Mouse (Mus musculus): Measurements from ENCODE around the gene Slc34a2. TPM values are rescaled to one million over a fixed set of nuclear protein-coding genes. Genes with fewer than 3 reads are reported as not detected.
A peak's percentile ranks its signal among the peaks of the same experiment; 100 is the strongest.

Gene Slc34a2
- polyA plus RNA-seq, 1 experiment from 2014 or later, result 0.09 TPM

DNA sequence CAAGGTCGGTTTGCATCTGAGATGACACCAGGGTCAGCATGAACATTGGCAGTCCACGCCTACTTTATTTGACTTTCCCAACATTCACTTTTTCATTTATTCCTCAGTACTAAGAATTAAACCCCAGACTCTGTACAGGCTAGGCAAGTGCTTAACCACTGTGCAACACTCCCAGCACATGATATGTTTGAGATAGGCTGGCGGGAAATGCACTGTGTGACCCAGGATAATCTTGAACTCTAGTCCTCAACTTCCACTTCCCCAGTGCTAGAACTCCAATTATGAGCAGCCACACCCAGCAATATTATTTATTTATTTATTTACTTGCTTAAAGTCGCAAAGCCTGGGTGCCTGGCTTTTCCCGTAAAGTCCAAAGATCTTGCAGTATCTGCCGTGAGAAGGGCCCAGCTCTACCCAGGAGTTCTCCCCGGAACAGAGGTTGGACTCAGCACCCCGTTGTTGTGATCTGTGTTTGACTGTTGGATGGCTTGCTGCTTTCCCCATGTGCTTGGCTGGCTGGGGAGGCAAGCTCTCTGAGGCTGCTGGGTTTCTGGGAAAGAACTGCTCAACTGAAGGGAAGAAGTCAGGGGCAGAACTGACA lies 5.0 kb downstream of the Slc34a2 start:
- H3K27me3 ChIP-seq (replicated peaks), result peaks cover 2% of the 10 kb centered on the region; the same call in 1 of the 2 replicates
- H3K9me3 ChIP-seq, result no peaks in the 10 kb centered on the region
- ATAC-seq (replicated peaks), result no peak
- H3K36me3 ChIP-seq (replicated peaks), result no peaks in the 10 kb centered on the region
- no peak overlapping the region for H3K4me3 ChIP-seq
- no peak overlapping the region for H3K4me2 ChIP-seq
- H3K27ac ChIP-seq, result no peak overlapping the region
- peaks cover 4% of the 10 kb centered on the region; the same call in 1 of the 2 replicates for H3K4me1 ChIP-seq
- no peak overlapping the region for H3K9ac ChIP-seq
- 89% methylated on average over 8 of the region's 8 CpGs for WGBS

DNA sequence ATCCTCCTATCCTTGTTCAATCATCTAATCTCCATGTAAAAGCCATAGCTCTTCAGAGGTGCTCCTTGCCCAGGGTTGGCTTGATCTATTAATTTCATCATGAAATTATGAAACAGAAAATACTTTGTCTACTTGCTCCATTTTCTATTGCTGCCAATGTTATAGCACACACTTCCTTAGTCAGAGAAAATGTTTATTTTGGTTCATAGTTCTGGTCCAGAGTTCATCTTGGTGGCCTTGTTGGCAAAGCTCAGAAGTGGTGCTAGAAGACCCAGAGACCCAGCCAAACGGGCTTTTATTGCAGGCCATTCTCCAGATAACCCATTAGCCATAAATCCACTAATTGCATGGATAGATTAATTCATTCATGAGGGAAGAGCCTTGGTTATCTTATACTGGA lies 5.8 kb downstream of the Slc34a2 start:
- no peaks in the 10 kb centered on the region for H3K36me3 ChIP-seq (replicated peaks)
- 66% methylated on average over 1 of the region's 1 CpGs for WGBS
- no peak overlapping the region for H3K4me3 ChIP-seq
- H3K9me3 ChIP-seq, result no peaks in the 10 kb centered on the region
- no peak overlapping the region for H3K4me2 ChIP-seq
- ATAC-seq (replicated peaks), result no peak
- peaks cover 8% of the 10 kb centered on the region; the same call in 1 of the 2 replicates for H3K27me3 ChIP-seq (replicated peaks)
- no peak overlapping the region for H3K27ac ChIP-seq
- H3K9ac ChIP-seq, result no peak overlapping the region
- peaks cover 4% of the 10 kb centered on the region; the same call in 1 of the 2 replicates for H3K4me1 ChIP-seq

DNA sequence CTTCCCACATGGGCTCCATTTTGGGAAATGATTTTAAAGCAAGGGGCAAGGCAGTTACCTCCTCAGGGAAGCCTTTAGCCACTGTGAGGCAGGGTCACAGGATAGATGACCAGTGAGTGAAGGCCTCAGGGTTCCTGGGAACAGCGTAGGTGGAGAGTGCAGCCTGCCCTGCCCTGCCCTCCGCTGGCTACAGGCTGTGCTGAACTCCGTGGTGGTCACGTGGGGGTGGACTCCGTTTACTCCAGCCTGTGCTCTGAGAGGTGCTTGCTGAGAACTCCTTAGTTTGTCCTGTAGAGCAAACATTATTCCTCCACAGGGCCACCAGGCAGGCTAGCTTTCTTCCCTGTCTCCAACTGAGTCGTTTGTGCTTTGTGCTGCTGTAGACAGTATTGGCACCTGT lies 10.1 kb downstream of the Slc34a2 start:
- 14% methylated on average over 6 of the region's 6 CpGs for WGBS
- Histone ChIP-seq H3K4me1 (peaks cover 7% of the 10 kb centered on the region), H3K27me3 (replicated peaks) (peaks cover 17% of the 10 kb centered on the region; the same call in 1 of the 2 replicates), H3K36me3 (replicated peaks) (no peaks in the 10 kb centered on the region), H3K4me3 (no peak overlapping the region), H3K9me3 (no peaks in the 10 kb centered on the region), H3K27ac (no peak overlapping the region), H3K4me2 (no peak overlapping the region), H3K9ac (no peak overlapping the region)
- ATAC-seq (replicated peaks), result 0 out of 2 replicates have a peak, but pooled peaks have one; percentile 54

DNA sequence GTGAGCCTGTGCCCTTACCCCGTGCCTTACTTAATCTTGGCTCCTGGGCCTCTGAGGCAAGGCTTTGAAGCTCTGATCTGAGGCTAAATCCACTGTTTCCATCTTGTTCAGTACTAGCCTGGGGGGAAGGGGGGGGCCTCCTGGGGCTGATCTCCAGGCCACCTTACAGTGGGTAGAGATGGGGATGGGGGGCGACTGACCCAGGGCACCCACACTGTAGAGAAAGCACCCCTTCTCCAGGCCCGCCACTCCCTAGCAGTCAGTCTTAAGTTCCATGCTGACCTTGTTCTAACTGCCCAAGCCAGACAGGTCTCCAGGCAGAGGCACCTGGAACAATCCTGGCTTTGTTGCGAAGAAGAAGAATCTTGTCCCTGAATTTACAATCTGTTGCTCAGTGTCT lies 10.7 kb downstream of the Slc34a2 start:
- H3K36me3 ChIP-seq (replicated peaks), result no peaks in the 10 kb centered on the region
- peaks cover 17% of the 10 kb centered on the region; the same call in 1 of the 2 replicates for H3K27me3 ChIP-seq (replicated peaks)
- WGBS, result 35% methylated on average over 4 of the region's 4 CpGs
- H3K4me1 ChIP-seq, result peaks cover 7% of the 10 kb centered on the region
- H3K9ac ChIP-seq, result 0 out of 2 replicates have a peak overlapping the region, but pooled peaks have one; percentile 49
- no peak overlapping the region for H3K27ac ChIP-seq
- peak overlapping the region; percentile 39 for H3K4me3 ChIP-seq
- H3K4me2 ChIP-seq, result peak overlapping the region; percentile 89
- H3K9me3 ChIP-seq, result no peaks in the 10 kb centered on the region
- peak; percentile 71 for ATAC-seq (replicated peaks)

DNA sequence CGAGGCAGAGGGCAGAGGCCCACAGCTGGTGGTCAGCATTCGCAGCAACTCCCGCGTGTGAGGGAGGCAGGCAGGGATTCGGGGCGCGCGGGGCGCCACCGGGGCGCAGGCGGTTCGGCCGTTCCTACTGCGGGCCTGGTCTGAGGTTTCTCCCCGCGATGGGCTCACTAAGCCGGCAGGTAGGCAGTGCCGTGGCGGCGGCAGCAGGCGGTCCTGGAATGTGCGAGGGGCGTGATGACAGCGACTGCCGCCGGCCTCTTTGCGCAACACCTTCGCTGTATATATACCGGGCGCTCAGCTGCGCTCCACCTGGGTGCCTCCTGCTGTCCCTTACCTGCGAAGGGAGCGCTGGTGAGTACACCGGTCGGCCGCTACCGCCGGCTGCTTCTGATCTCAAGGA lies 11.2 kb downstream of the Slc34a2 start:
- Histone ChIP-seq H3K27me3 (replicated peaks) (peaks cover 17% of the 10 kb centered on the region; the same call in 1 of the 2 replicates), H3K9ac (peak overlapping the region; percentile 49), H3K27ac (no peak overlapping the region), H3K9me3 (no peaks in the 10 kb centered on the region), H3K4me1 (peaks cover 7% of the 10 kb centered on the region), H3K4me2 (peak overlapping the region; percentile 89), H3K4me3 (peak overlapping the region; percentile 39), H3K36me3 (replicated peaks) (no peaks in the 10 kb centered on the region)
- peak; percentile 85 for ATAC-seq (replicated peaks)
- under 1% methylated on average over 39 of the region's 39 CpGs for WGBS

DNA sequence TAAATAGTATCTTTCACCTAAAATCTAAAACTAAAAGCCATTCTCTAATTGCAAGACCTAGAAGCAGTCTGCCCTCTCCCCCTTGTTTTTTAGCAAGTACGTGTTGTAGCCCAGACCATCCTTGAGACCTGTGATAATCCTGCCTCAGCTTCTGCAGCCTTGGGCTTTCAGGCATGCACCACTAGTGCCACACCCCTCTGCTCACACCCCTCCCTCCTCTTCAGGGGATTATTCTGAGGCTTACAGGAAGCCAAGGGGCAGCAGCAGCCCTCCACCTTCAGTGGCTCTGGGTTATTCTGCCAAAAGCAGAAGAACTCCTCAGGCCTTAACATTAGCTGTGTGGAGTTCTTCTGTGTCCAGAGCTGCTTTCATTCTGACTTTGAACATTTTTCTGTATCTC lies 13.1 kb downstream of the Slc34a2 start:
- no peak overlapping the region for H3K27ac ChIP-seq
- no peak overlapping the region for H3K4me3 ChIP-seq
- H3K9ac ChIP-seq, result no peak overlapping the region
- WGBS, result 35% methylated on average over 1 of the region's 1 CpGs
- no peaks in the 10 kb centered on the region for H3K9me3 ChIP-seq
- no peaks in the 10 kb centered on the region for H3K36me3 ChIP-seq (replicated peaks)
- H3K4me1 ChIP-seq, result peaks cover 7% of the 10 kb centered on the region
- ATAC-seq (replicated peaks), result no peak
- peaks cover 17% of the 10 kb centered on the region; the same call in 1 of the 2 replicates for H3K27me3 ChIP-seq (replicated peaks)
- H3K4me2 ChIP-seq, result no peak overlapping the region

DNA sequence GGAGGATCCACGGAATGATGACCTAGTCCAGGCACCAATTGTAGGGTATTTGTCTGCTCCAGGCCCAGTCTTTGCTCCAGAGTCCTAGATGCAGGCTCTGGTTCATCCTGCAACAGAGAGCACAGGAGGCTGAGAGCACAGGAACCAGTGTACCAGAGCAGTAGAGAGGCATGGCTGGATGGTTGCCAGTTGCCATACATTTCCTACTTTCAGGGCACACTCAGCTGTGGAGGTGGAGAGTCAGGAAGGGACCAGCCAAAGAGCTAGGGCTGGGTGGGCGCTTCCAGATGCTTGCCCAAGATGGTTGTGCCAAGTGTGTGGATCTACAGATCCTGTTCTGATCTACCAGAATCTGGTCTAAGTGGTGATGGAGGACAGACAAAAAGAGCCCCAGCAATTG lies 15.4 kb downstream of the Slc34a2 start:
- Histone ChIP-seq H3K9ac (no peak overlapping the region), H3K9me3 (no peaks in the 10 kb centered on the region), H3K4me2 (no peak overlapping the region), H3K27ac (no peak overlapping the region), H3K27me3 (replicated peaks) (0 out of 2 replicates have a peak, but pooled peaks cover 11% of the 10 kb centered on the region), H3K4me1 (peaks cover 7% of the 10 kb centered on the region), H3K4me3 (no peak overlapping the region), H3K36me3 (replicated peaks) (no peaks in the 10 kb centered on the region)
- WGBS, result 89% methylated on average over 2 of the region's 2 CpGs
- no peak for ATAC-seq (replicated peaks)

DNA sequence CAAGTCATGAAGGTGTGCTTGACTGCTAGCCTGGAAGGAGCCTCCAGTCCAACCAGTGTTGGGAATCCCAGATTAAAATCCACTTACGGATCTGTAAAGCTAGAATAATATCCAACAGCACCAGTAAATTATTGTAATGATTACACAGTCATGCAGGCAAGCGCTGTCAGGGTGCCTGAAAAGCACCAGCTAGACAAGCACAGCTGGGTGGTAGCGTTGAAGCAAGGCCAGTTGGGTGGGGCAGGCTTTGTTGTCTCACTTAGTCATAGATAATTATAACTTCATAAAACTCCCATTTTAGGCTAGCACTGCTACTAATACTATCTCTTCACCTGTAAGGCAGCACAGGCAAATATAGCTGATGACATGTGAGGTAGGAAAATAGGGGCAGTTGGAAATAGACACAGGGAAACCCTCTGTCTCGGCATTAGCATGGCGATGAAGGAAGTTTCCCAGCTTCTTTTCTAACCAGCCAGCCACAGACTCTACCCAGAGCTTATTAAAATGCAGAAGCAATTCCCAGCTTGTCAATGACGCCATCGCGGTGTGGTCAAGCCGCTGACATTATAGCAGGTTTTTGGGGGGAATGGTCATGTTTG lies 23.8 kb downstream of the Slc34a2 start:
- no peak overlapping the region for H3K4me3 ChIP-seq
- H3K9ac ChIP-seq, result no peak overlapping the region
- no peaks in the 10 kb centered on the region for H3K36me3 ChIP-seq (replicated peaks)
- no peak overlapping the region for H3K27ac ChIP-seq
- ATAC-seq (replicated peaks), result no peak
- H3K4me2 ChIP-seq, result no peak overlapping the region
- no peaks in the 10 kb centered on the region for H3K27me3 ChIP-seq (replicated peaks)
- H3K4me1 ChIP-seq, result no peaks in the 10 kb centered on the region
- WGBS, result 94% methylated on average over 9 of the region's 9 CpGs
- H3K9me3 ChIP-seq, result no peaks in the 10 kb centered on the region

DNA sequence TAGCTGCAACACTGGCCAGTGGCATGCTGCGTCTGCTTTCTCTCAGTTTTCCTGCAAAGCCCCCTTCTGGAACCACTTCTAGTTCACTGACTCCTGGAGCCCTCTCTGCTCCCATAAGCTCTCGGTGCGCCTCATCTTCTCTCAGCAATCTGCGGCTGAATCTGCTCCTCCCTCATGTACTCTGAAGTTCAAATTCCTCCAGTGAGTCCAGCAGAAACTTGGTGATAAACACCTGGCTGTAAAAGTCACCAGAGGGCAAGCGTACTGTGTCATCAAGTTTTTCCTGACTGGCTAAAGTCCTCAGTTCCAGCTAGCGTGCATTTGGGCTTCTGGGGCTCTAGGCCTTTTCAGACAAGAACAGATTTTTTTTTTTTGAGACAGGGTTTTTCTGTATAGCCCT lies 36.7 kb downstream of the Slc34a2 start:
- 81% methylated on average over 6 of the region's 6 CpGs for WGBS
- no peak overlapping the region for H3K4me3 ChIP-seq
- no peaks in the 10 kb centered on the region for H3K36me3 ChIP-seq (replicated peaks)
- no peak overlapping the region for H3K9ac ChIP-seq
- no peaks in the 10 kb centered on the region for H3K27me3 ChIP-seq (replicated peaks)
- no peak for ATAC-seq (replicated peaks)
- no peak overlapping the region for H3K27ac ChIP-seq
- no peaks in the 10 kb centered on the region for H3K4me1 ChIP-seq
- no peak overlapping the region for H3K4me2 ChIP-seq
- no peaks in the 10 kb centered on the region for H3K9me3 ChIP-seq

DNA sequence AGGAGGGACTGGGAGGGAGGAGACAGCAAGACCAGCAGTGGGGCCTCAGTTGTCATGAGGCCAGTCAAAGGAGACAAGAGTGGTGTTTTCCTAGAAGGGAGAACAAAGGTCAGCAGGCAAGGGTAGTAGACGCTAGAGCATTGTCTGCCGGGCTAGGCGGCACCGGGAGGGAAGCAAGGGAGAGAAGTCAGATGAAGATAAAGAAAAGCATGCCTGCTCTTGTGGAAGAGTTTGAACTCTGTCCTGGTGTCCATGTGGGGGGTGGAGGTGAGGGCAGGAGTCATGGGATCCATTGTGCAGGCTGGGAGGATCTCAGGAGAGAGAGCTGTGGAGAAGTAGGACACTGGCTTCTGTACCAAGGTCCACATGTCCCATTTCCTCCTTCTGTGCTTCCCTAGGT lies 40.6 kb downstream of the Slc34a2 start:
- no peak overlapping the region for H3K27ac ChIP-seq
- H3K9ac ChIP-seq, result no peak overlapping the region
- H3K4me1 ChIP-seq, result no peaks in the 10 kb centered on the region
- H3K36me3 ChIP-seq (replicated peaks), result no peaks in the 10 kb centered on the region
- 67% methylated on average over 4 of the region's 4 CpGs for WGBS
- H3K27me3 ChIP-seq (replicated peaks), result no peaks in the 10 kb centered on the region
- H3K4me3 ChIP-seq, result no peak overlapping the region
- H3K4me2 ChIP-seq, result no peak overlapping the region
- no peak for ATAC-seq (replicated peaks)
- no peaks in the 10 kb centered on the region for H3K9me3 ChIP-seq

DNA sequence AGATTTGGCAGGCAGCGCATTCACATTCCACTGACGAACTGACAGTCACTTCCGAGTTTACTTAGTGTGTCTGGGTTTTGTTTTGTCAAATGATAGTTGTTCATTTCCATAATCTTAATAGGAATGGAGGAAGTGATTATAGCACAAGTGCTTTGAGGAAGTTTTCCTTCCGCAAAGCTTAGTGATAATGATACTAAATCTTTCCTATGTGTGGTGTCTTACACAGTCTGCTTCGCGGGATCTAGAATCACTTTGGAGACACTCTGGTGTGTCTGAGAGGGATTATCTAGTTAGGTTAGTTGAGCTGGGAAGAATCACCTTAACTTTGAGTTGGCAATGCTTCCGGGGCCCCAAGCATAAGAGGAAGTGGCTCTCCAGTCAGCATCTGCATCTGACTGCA lies 49.6 kb downstream of the Slc34a2 start:
- Histone ChIP-seq H3K27me3 (replicated peaks) (no peaks in the 10 kb centered on the region), H3K36me3 (replicated peaks) (no peaks in the 10 kb centered on the region), H3K4me2 (no peak overlapping the region), H3K9ac (no peak overlapping the region), H3K27ac (no peak overlapping the region), H3K4me3 (no peak overlapping the region), H3K4me1 (no peaks in the 10 kb centered on the region), H3K9me3 (no peaks in the 10 kb centered on the region)
- WGBS, result 84% methylated on average over 7 of the region's 7 CpGs
- no peak for ATAC-seq (replicated peaks)

DNA sequence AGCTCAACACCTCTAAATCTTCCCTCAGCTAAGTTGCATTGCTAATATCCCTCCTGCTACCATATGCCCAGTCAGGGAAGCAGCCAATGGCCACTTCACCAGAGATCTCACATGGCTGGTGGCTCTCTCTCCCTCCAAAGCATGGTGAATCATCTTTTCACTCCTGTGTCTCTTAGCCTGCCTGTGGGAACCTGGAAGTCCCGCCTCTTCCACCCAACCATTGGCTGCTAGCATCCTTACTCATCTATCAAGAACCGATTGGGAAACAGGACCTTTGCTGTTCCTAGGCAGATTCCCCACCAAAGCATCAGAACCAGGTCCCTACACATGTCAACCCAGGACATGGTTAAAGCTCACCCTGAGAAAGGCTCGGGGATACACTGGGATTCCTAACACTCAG lies 53.5 kb downstream of the Slc34a2 start:
- Histone ChIP-seq H3K4me3 (no peak overlapping the region), H3K36me3 (replicated peaks) (no peaks in the 10 kb centered on the region), H3K27ac (no peak overlapping the region), H3K27me3 (replicated peaks) (no peaks in the 10 kb centered on the region), H3K9ac (no peak overlapping the region), H3K4me2 (no peak overlapping the region), H3K9me3 (no peaks in the 10 kb centered on the region), H3K4me1 (no peaks in the 10 kb centered on the region)
- 75% methylated on average over 3 of the region's 3 CpGs for WGBS
- no peak for ATAC-seq (replicated peaks)

Data from midbrain, embryonic 15.5 days (tissue).